In the genomic region with DNA sequence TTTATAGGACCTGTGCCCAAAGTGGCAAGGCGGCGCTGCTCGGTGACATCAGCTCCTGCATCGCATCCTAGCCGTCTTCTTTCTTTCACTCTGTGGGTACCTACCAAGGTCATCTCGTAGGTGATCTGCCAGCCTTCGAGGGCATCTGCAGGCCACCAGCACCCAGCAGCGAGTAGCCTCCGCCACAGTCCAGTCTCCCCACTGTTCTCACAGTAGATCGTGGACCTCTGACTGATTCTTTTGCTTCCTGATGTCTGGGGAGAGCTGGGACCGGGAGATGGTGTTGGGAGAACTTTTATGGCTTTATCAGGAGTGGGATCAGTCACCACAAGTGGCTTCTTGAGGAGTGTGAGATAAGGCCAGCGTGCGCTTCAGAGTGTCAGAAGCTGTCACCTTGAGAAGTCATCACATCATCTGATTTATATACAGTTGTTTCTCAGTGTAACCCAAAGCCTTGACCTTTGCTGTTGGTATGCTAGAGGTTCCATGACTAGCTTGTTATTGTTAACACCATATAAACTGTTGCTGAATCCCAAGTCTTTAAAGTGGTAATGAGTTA, we compare ENCODE assay signal across 11 mouse cellular contexts.
"Had no signal": no experiment of that assay in that cellular context is flagged by ENCODE, and none has a peak within 500 bp of the region (broad histone marks: within the 10 kb centered on the region; RNA-seq: fewer than 3 reads in every experiment).

No protein-coding gene starts in this region.

- H3K27ac ChIP-seq: limb, embryonic 13.5 days; liver, embryonic 15.5 days; lung, embryonic 15.5 days; midbrain, embryonic 13.5 days; stomach, embryonic 15.5 days had no signal

- DNase-seq: kidney, postnatal 25 days; layer of hippocampus, postnatal 36 days; lung, postnatal 14 days; right cerebral cortex, postnatal 14 days; thymus, adult 2 months; thymus, postnatal 36 days had no signal

- H3K36me3 ChIP-seq: liver, embryonic 15.5 days; lung, embryonic 15.5 days; midbrain, embryonic 13.5 days had no signal

- H3K9ac ChIP-seq: limb, embryonic 13.5 days; liver, embryonic 15.5 days; lung, embryonic 15.5 days; midbrain, embryonic 13.5 days; stomach, embryonic 15.5 days had no signal

- H3K27me3 ChIP-seq: limb, embryonic 13.5 days; liver, embryonic 15.5 days; lung, embryonic 15.5 days; midbrain, embryonic 13.5 days; stomach, embryonic 15.5 days had no signal

- H3K9me3 ChIP-seq: limb, embryonic 13.5 days; liver, embryonic 15.5 days; lung, embryonic 15.5 days; midbrain, embryonic 13.5 days; stomach, embryonic 15.5 days had no signal

- H3K4me3 ChIP-seq: limb, embryonic 13.5 days; liver, embryonic 15.5 days; lung, embryonic 15.5 days; midbrain, embryonic 13.5 days; stomach, embryonic 15.5 days had no signal

- H3K4me2 ChIP-seq: limb, embryonic 13.5 days; liver, embryonic 15.5 days; lung, embryonic 15.5 days; midbrain, embryonic 13.5 days; stomach, embryonic 15.5 days had no signal

- ATAC-seq: midbrain, embryonic 13.5 days had no signal
